Mouse (Mus musculus) cortical plate, adult 2 months (tissue): Measurements from ENCODE around the gene Gm45140.

Source experiments
- CTCF ChIP-seq: fragments of 200-500 bp; IDR thresholded peaks from 2 replicates; pipeline ENCODE4 v1.5.1; 2011; ENCODE audit warnings: mild to moderate bottlenecking, control low read depth, low read length; ENCODE audit not compliant: insufficient read depth; ENCODE audit errors: extremely low read depth
- POLR2A ChIP-seq: fragments of 200-500 bp; IDR thresholded peaks from 2 replicates; pipeline ENCODE4 v1.6.1; 2011; ENCODE audit warnings: mild to moderate bottlenecking, low read length, control low read depth; ENCODE audit not compliant: insufficient read depth; ENCODE audit errors: extremely low read depth

DNA sequence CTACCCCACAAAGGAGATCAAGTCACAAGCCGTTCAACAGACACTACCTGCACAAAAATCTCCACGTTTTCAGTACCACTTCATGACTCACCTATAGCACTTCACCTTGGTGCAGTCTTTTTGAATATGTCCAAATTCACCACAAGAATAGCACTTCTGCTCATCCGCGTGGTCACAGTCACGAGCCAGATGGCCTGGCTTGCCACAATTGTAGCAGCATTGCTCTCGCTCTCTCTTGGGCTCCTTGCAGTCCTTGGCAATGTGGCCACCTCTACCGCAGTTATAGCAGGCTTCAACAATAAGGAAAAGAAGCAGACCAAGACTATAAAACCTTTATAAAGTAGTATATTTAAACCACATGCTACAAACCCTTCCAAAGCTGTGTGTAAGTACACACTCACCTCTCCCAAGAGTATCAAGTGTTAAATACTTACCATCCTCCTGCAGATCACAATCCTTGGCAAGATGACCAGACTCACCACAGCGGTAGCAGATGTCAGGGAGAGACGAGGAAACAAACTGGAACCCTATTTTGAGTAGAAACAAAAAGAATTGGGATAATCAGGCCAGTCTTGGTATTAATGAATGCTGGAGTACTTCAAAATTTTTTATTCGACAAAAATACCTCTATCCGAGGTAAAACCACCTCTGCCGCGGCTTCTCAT, 9.6 kb upstream of the Gm45140 start:
- no peak for TF ChIP-seq CTCF
- TF ChIP-seq POLR2A, result no peak
